Mouse (Mus musculus): ENCODE data around the gene Rnf135.
"Not testable (repeated sequence)": the region's sequence is repeated elsewhere in the genome, so short reads cannot be mapped to it uniquely, and the experiment has no call there.

Gene Rnf135

GRCm38 (mm10) chr11:80183705-80184255 lies at the start of gene Rnf135:
Gene Rnf135 (plus strand): TSS chr11:80183851.
- in situ Hi-C loops (cut with MboI; ENCODE audit: low pct_unique_long_range_greater_than_20kb in 1 of 2, low sequenced_read_pairs in 2 of 2, unreplicated experiment in 1 of 2): no loop called here

GRCm38 (mm10) chr11:80134744-80135143 lies 48.9 kb upstream of the Rnf135 start:
- in situ Hi-C loops (cut with MboI; ENCODE audit: low pct_unique_long_range_greater_than_20kb in 1 of 2, low sequenced_read_pairs in 2 of 2, unreplicated experiment in 1 of 2): loop anchor here in 1 of 2 experiments (5.0 kb wide), 1 partner anchor 43 kb away; no protein-coding TSS in a partner anchor

- in situ Hi-C loops (cut with MboI; ENCODE audit: low pct_unique_long_range_greater_than_20kb in 1 of 2, low sequenced_read_pairs in 2 of 2, unreplicated experiment in 1 of 2): loop anchor here in 1 of 2 experiments (5.0 kb wide), 1 partner anchor 41 kb away; no protein-coding TSS in a partner anchor
Observed at GRCm38 (mm10) chr11:80135954-80136683, 47.5 kb upstream of the Rnf135 start.

GRCm38 (mm10) chr11:80136786-80137185 lies 46.9 kb upstream of the Rnf135 start:
- in situ Hi-C loops (cut with MboI; ENCODE audit: low pct_unique_long_range_greater_than_20kb in 1 of 2, low sequenced_read_pairs in 2 of 2, unreplicated experiment in 1 of 2): loop anchor here in 1 of 2 experiments (5.0 kb wide), 1 partner anchor 41 kb away; no protein-coding TSS in a partner anchor

- in situ Hi-C loops (cut with MboI; ENCODE audit: low pct_unique_long_range_greater_than_20kb in 1 of 2, low sequenced_read_pairs in 2 of 2, unreplicated experiment in 1 of 2): loop anchor here in 1 of 2 experiments (5.0 kb wide), 1 partner anchor 40 kb away; no protein-coding TSS in a partner anchor
Observed at GRCm38 (mm10) chr11:80137773-80138172, 45.9 kb upstream of the Rnf135 start.

GRCm38 (mm10) chr11:80141825-80142521 lies 41.7 kb upstream of the Rnf135 start, which contains the start of gene Tefm:
Gene Tefm (minus strand): TSS chr11:80142175.
- in situ Hi-C loops (cut with MboI; ENCODE audit: low pct_unique_long_range_greater_than_20kb in 1 of 2, low sequenced_read_pairs in 2 of 2, unreplicated experiment in 1 of 2): no loop called here

GRCm38 (mm10) chr11:80142872-80143271 lies 40.8 kb upstream of the Rnf135 start:
- in situ Hi-C loops (cut with MboI; ENCODE audit: low pct_unique_long_range_greater_than_20kb in 1 of 2, low sequenced_read_pairs in 2 of 2, unreplicated experiment in 1 of 2): no loop called here

- in situ Hi-C loops (cut with MboI; ENCODE audit: low pct_unique_long_range_greater_than_20kb in 1 of 2, low sequenced_read_pairs in 2 of 2, unreplicated experiment in 1 of 2): no loop called here
Observed at GRCm38 (mm10) chr11:80145787-80146275, 37.8 kb upstream of the Rnf135 start.

GRCm38 (mm10) chr11:80147748-80148147 lies 35.9 kb upstream of the Rnf135 start:
- in situ Hi-C loops (cut with MboI; ENCODE audit: low pct_unique_long_range_greater_than_20kb in 1 of 2, low sequenced_read_pairs in 2 of 2, unreplicated experiment in 1 of 2): no loop called here

- in situ Hi-C loops (cut with MboI; ENCODE audit: low pct_unique_long_range_greater_than_20kb in 1 of 2, low sequenced_read_pairs in 2 of 2, unreplicated experiment in 1 of 2): no loop called here
Observed at GRCm38 (mm10) chr11:80148313-80148712, 35.3 kb upstream of the Rnf135 start.

- in situ Hi-C loops (cut with MboI; ENCODE audit: low pct_unique_long_range_greater_than_20kb in 1 of 2, low sequenced_read_pairs in 2 of 2, unreplicated experiment in 1 of 2): not testable (repeated sequence)
Observed at GRCm38 (mm10) chr11:80148974-80149373, 34.7 kb upstream of the Rnf135 start.

- in situ Hi-C loops (cut with MboI; ENCODE audit: low pct_unique_long_range_greater_than_20kb in 1 of 2, low sequenced_read_pairs in 2 of 2, unreplicated experiment in 1 of 2): no loop called here
Observed at GRCm38 (mm10) chr11:80149412-80150023, 34.1 kb upstream of the Rnf135 start.

GRCm38 (mm10) chr11:80150566-80150965 lies 33.1 kb upstream of the Rnf135 start:
- in situ Hi-C loops (cut with MboI; ENCODE audit: low pct_unique_long_range_greater_than_20kb in 1 of 2, low sequenced_read_pairs in 2 of 2, unreplicated experiment in 1 of 2): no loop called here

- in situ Hi-C loops (cut with MboI; ENCODE audit: low pct_unique_long_range_greater_than_20kb in 1 of 2, low sequenced_read_pairs in 2 of 2, unreplicated experiment in 1 of 2): no loop called here
Observed at GRCm38 (mm10) chr11:80151541-80151940, 32.1 kb upstream of the Rnf135 start.

GRCm38 (mm10) chr11:80152376-80152775 lies 31.3 kb upstream of the Rnf135 start:
- in situ Hi-C loops (cut with MboI; ENCODE audit: low pct_unique_long_range_greater_than_20kb in 1 of 2, low sequenced_read_pairs in 2 of 2, unreplicated experiment in 1 of 2): no loop called here

GRCm38 (mm10) chr11:80153857-80154495 lies 29.7 kb upstream of the Rnf135 start, which contains the start of gene Adap2:
Gene Adap2 (plus strand): TSS chr11:80154105.
- in situ Hi-C loops (cut with MboI; ENCODE audit: low pct_unique_long_range_greater_than_20kb in 1 of 2, low sequenced_read_pairs in 2 of 2, unreplicated experiment in 1 of 2): no loop called here

GRCm38 (mm10) chr11:80154501-80154900 lies 29.1 kb upstream of the Rnf135 start:
- in situ Hi-C loops (cut with MboI; ENCODE audit: low pct_unique_long_range_greater_than_20kb in 1 of 2, low sequenced_read_pairs in 2 of 2, unreplicated experiment in 1 of 2): no loop called here

GRCm38 (mm10) chr11:80155541-80155940 lies 28.1 kb upstream of the Rnf135 start:
- in situ Hi-C loops (cut with MboI; ENCODE audit: low pct_unique_long_range_greater_than_20kb in 1 of 2, low sequenced_read_pairs in 2 of 2, unreplicated experiment in 1 of 2): no loop called here

Measured in mouse embryonic stem cell (cell line).